Mouse (Mus musculus): ENCODE measurements around the gene Cldn34a. TPM values are rescaled to one million over a fixed set of nuclear protein-coding genes. Genes with fewer than 3 reads are reported as not detected.
"Not testable (repeated sequence)": the region's sequence is repeated elsewhere in the genome, so short reads cannot be mapped to it uniquely, and the experiment has no call there.

Gene Cldn34a
- not detected in 2 replicates for polyA plus RNA-seq (2016; fragmentation: Nextera tagmentation; extraction: Ambion mirVana)

- no peaks in the 10 kb centered on the region for H3K9me3 ChIP-seq
- 72% methylated on average over 2 of the region's 2 CpGs for WGBS
These were observed at the start of gene Cldn34a for GRCm38 (mm10) chrX:152563034-152563433. TSS of gene Cldn34a (plus strand) at chrX:152563334.

GRCm38 (mm10) chrX:152518611-152519010 lies 44.5 kb upstream of the Cldn34a start:
- H3K4me3 ChIP-seq; H3K4me1 ChIP-seq (replicated peaks); H3K27ac ChIP-seq; H3K9me3 ChIP-seq; DNase-seq (ENCODE audit: low spot score); H3K36me3 ChIP-seq: not testable (repeated sequence)
- H3K27me3 ChIP-seq (ENCODE audit: insufficient read depth, poor library complexity, severe bottlenecking) = peaks cover 19% of the 10 kb centered on the region
- 77% methylated on average over 2 of the region's 2 CpGs for WGBS

More at GRCm38 (mm10) chrX:152563034-152563433, at the start of gene Cldn34a:
- Histone ChIP-seq H3K27ac (no peak within 1 kb of the TSS), H3K27me3 (ENCODE audit: insufficient read depth, poor library complexity, severe bottlenecking) (peaks cover 43% of the 10 kb centered on the region), H3K36me3 (no peaks in the 10 kb centered on the region), H3K4me3 (no peak within 1 kb of the TSS), H3K4me1 (replicated peaks) (no peaks in the 10 kb centered on the region)
- no peak for DNase-seq (ENCODE audit: low spot score)

- Histone ChIP-seq H3K27ac (no peak overlapping the region), H3K36me3 (no peaks in the 10 kb centered on the region), H3K4me3 (no peak overlapping the region), H3K27me3 (ENCODE audit: insufficient read depth, poor library complexity, severe bottlenecking) (peaks cover 76% of the 10 kb centered on the region), H3K9me3 (no peaks in the 10 kb centered on the region), H3K4me1 (replicated peaks) (no peaks in the 10 kb centered on the region)
- WGBS = 82% methylated on average over 1 of the region's 1 CpGs
- no peak for DNase-seq (ENCODE audit: low spot score)
These were observed 17.4 kb upstream of the Cldn34a start for GRCm38 (mm10) chrX:152545736-152546135.

- Histone ChIP-seq H3K27me3 (ENCODE audit: insufficient read depth, poor library complexity, severe bottlenecking) (peaks cover 56% of the 10 kb centered on the region), H3K9me3 (no peaks in the 10 kb centered on the region), H3K4me3 (no peak overlapping the region), H3K36me3 (no peaks in the 10 kb centered on the region), H3K27ac (no peak overlapping the region), H3K4me1 (replicated peaks) (no peaks in the 10 kb centered on the region)
- DNase-seq (ENCODE audit: low spot score) = no peak
- WGBS = 84% methylated on average over 1 of the region's 1 CpGs
These were observed 15.0 kb upstream of the Cldn34a start for GRCm38 (mm10) chrX:152548180-152548579.

- Histone ChIP-seq H3K4me3 (no peak overlapping the region), H3K36me3 (no peaks in the 10 kb centered on the region), H3K9me3 (no peaks in the 10 kb centered on the region), H3K27ac (no peak overlapping the region), H3K27me3 (ENCODE audit: insufficient read depth, poor library complexity, severe bottlenecking) (peaks cover 21% of the 10 kb centered on the region; the same call in 1 of the 2 replicates), H3K4me1 (replicated peaks) (no peaks in the 10 kb centered on the region)
- no peak for DNase-seq (ENCODE audit: low spot score)
- WGBS = 83% methylated on average over 6 of the region's 6 CpGs
These were observed 5.7 kb upstream of the Cldn34a start for GRCm38 (mm10) chrX:152557446-152557845.

Other genes starting within 250 kb of the Cldn34a start
- 15.6 and 15.7 TPM in 2 replicates for gene Kantr, start 235.8 kb upstream of the Cldn34a start, polyA plus RNA-seq (2016; fragmentation: Nextera tagmentation; extraction: Ambion mirVana)
- 33.4 and 39.6 TPM in 2 replicates for gene Tspyl2, start 220.9 kb upstream of the Cldn34a start, polyA plus RNA-seq (2016; fragmentation: Nextera tagmentation; extraction: Ambion mirVana)
- gene Gpr173, start 194.6 kb upstream of the Cldn34a start, polyA plus RNA-seq (2016; fragmentation: Nextera tagmentation; extraction: Ambion mirVana) = 4.5 and 7.6 TPM in 2 replicates
- gene Shroom2, start 206.1 kb downstream of the Cldn34a start, polyA plus RNA-seq (2016; fragmentation: Nextera tagmentation; extraction: Ambion mirVana) = 5.5 and 7.0 TPM in 2 replicates
- gene Gpr143, start 218.6 kb downstream of the Cldn34a start, polyA plus RNA-seq (2016; fragmentation: Nextera tagmentation; extraction: Ambion mirVana) = 0.20 and 0.22 TPM in 2 replicates